Mouse (Mus musculus) ZHBTc4 (cell line): ENCODE results near the gene Tmem150c.
A peak's percentile ranks its signal among the peaks of the same experiment; 100 is the strongest.

Source experiments
- DNase-seq: peaks from one replicate; pipeline ENCODE4 v3.0.0-alpha.2; 2011; ENCODE audit warnings: low read depth, low spot score

Tmem150c gene

DNA sequence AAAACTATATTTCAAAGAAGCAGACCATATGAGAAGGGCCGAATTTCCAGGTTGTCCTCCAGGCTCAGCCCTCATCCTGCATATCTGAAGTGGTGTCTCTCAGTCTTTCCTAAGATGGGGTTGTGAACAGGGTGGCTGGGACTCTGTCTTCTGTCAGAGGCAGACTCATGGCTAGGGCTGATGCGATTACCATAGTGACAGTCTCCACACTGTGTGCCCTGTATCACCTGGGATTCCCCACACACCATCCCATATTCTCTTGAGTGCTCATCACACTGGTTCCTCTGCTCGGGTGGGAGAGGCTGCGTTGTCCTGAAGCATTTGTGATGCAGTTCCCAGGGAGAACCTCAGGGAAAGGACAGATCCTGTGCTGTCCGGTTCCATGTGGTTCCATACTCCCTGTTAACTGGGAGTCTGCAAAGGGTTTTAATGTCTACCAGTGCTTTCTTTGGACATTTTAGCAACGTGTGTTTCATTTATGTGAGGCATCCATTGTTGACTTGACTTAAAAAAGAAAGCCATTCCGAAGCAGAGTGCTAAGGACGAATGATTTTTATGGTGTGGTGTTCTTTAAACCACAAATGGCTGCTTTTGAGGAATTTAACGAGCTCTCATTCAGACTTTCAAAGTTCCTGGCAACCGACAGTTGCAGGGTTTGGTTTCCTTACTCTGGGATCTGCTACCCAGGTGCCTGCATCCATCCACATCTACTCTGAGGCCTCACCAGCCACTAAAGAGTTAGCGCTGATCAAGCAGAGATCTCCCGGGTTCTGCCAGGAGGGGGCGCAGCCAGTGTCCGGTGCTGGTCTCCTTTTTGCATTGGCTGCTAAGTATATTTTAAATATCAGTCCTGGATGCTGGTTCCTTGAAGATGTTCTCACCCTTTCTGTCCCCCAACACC lies 7.2 kb upstream of the Tmem150c start:
- DNase-seq: peak; percentile 64

DNA sequence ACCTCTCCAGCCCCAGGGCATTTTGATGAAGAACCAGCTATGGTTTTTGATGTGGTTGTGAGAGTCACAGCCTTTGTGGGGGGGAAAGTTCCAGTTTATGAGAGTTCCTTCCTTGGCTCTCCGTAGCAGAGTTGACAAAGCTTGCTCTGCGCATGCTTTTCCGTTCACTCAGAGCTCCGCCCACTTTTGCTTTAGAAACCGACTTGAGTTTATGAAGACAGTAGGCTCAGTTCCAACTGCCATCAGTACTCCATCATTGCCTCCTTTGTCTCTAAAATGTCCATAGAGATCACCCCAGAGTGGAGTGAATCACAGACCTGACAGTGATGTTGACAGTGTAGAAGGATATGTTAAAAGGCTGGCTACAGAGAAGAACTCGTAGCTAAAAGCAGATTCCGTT lies 3.8 kb upstream of the Tmem150c start:
- no peak for DNase-seq

DNA sequence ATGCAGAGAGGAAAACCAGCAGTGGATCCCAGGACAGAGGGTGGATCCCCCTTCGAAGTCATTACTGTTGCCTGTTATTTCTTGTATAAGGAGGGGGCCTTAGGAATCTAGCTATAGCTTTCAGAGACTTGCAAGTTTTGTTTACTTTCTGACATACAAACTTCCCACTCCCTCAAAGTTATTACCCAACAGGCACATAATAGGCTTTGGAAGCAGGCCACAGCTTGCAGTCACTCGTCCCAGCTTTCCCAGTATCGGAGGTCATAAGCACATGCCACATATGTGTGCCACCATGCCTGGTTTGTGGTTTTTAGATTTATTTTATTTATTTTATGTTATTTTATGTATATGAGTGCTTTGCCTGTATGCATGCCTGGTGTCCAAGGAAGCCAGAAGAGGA lies 3.2 kb upstream of the Tmem150c start:
- DNase-seq: no peak

DNA sequence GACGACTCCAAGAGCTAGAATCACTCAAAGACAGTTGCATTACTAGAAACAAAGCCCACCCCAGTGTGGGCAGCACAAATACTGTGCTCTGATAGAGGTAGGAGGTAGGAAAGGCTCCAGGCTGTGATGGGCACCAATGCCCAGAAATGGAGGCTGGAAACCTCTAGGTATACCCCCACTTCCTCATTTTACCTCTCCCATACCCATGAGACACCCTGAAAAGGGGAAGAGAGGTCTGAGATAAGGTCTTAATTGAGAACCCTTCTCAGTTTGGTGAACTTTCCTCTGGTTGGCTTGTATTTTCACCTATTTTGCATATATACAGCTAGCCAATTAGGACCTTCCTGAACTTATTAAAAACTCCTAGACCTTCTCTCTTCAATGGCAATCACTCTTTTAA lies 2.4 kb upstream of the Tmem150c start:
- no peak for DNase-seq

DNA sequence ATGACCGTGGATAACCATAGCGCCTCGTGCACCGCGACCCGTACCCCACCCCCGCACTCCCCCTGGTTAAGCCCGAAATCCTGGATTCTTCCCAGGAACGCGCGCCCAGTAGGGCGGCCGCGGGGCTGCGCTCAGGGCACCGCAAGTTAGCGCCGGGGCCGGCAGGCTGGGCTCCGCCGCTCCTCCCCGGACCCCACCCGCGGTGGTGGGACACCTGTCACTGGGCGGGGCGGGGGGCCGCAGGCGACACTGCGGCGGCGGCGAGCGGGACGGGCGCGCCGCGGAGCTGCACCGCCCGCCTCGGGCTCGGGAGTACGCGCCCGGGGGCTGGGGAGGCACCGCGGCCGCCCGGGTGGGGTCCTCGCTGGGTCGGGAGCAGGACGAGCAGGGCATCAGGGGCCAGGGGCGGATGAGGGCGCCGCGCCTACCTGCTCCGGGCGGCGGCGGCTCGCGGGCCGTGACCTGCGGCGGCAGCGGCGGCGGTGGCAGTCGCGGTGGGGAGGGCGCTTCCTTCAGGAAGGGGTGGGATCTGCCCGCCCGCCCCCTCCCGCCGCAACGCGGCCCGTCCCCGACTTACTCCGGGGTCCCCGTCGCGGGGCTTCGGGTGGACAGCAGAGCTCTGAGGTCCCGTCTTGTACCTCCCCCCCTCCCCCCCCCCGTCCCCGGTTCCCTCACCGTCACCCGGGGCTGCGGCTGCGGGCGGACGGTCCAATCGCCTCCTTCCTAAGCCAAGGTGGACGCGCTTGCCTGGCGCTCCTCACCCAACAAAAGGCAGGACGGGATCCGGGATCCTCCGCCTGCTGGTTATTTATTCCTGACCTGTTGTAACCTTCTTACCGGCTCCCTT lies 594 bp downstream of the Tmem150c start:
- peak; percentile 47 for DNase-seq

DNA sequence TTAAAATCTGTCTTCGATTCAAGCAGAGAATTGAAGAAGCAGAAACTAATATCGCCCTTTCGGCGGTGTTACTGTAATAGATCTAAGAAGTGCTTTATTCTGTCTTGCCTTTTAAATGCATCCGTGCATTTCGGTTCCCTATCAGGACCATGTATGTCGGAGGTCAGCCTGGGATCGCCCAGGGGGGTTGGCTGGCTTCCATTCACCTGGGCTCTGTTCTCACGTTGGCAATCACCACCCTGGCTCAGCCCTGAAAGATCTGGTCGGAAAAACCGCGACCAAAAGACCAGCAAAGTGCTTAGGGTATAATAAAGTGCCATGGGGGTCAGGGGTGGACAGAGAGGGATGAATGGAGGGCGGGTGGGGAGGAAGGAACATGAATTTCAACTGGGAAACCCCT lies 1.3 kb downstream of the Tmem150c start:
- DNase-seq: peak; percentile 10

DNA sequence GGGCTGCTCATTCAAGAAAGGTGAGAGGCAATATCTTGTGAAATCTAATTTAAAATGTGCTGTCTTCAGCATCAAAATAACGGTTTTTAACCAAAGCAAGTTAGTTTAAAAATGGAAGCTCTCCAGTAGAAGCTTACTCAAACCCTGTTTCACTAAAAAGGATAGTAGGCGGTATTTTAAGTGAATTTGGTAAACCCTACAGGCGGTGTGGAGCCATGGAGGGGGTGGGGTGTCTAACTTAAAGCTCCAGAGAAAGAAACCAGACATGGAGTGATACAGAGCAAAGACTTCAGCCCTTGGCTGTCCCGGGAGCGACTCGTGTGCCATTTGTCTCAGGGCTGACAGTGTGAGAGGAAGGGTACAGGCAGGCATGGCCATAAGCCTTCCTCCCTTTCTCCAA lies 4.0 kb downstream of the Tmem150c start:
- no peak for DNase-seq

DNA sequence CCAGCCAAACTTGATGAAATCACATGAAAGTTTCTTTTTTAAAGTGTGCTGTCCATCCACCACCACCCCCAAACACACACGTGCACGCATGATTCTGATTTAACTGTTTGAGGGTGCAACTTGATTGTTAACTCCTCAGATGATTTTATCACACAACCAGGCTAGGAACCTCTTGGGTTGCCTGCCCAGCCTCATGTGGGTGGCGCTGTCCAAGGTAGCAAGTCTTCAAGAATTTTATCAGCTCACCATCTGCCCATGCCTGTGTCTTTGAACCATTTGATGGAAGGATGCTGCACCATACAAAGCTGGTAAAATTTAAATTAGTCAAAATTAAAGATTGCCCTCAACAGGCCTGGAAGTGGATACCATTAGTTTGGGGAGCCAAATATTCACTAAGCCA lies 9.6 kb downstream of the Tmem150c start:
- peak; percentile 60 for DNase-seq

DNA sequence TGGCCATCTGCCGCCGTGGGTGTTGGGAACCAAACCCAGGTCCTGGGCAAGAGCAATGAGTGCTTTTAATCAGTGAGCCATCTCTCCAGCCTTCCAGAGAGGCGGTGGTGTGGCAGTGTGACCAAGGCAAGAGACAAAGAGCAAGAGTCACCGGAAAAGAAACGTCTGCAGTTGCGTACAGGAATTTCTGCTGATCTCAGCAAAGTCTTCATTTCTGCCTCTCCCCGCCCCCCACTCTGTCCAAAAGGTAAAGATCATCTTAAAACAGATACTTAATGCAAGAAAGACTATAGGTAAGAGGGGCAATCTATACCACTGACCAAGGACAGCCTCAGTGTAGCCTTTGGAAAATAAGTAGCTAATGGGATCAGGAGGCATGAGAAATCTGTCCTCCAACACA lies 14.8 kb downstream of the Tmem150c start:
- DNase-seq: no peak

DNA sequence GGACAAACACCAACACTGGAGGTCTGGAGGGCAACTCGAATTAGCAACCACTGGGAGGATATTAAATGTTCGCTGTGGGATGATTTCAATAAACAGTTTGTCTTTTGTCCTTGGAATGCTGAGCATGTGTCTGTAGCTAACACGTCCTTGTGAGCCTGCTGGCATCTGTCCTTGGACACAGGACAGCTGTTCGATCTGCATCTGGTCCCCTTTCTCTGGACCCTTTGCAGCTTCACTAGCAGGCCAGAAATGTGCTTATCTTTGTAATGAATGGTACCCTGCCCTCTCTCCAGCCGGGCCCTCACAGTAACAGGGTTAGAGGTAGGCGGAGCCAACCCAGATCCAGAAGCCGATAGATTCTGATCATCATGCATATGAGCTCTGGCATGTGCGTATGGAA lies 32.3 kb downstream of the Tmem150c start:
- no peak for DNase-seq

DNA sequence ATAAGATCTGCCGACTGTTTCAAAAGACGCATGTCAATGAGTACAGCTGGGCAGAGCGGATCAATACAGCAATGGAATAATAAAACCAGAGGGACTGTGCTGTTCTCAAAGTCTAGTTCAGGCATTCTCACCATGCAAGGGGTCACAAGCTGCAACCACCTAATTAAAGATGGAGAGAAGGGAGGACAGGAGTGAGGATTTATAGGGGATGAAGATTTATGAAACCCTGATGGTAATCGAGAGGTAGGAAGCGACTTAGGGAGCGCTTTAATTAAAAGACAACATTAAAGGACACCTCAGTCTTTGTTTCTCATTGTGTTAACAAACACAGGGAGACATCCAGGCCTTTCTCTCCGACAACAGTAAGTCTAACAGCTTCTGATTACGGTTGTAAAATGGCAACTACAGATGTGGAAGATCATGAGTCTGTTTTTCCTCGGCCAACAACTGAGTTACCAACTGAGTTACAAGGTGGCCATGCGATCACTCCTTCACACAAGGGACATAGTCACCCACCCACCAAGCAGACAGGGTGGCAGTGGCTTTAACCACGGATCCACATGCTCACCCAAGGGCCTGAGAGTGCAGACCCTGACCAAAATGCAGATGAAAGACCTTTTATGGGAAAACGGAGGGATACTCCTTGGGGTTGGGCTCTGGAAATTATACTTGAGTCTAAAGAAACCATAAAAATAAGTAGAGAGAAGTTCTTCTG lies 34.0 kb downstream of the Tmem150c start:
- DNase-seq: no peak

DNA sequence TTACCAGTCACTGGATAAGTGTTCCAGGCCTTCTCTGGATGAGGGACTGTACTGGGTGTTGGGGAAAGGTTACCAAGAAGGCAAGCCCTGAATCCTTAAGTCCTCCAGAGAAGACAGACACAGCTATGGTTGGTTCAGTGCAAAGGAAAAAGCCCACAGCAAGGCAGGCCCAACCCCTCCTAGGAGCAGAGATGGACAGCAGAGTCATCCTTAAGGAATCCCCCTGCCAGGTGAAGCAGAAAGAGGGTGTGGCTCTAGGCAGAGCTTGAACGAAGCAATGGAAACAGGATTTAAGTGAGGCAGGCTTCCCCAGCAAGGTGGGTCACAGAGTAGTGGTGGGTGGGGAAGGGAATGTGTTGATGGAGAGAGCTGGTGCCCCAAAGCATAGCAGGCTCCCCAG lies 35.1 kb downstream of the Tmem150c start:
- DNase-seq: no peak

DNA sequence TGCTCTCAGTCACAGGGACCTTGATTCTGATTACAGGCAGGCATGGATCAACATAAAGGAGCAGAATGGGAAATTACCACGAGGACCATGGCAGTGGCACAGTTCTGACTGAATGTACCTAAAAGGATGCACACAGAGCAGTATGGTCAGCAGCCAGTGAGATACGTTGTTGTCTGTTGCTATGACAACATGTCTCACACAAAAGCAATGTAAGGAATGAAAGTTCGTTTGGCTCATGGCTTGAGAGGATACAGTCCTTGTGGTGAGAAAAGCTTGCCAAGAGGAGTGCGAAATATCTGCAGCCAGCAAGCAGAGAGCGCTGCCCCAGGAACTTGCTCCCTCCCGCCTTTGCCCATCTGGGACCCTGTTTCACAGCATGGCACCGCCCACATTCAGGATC lies 36.3 kb downstream of the Tmem150c start:
- peak; percentile 14 for DNase-seq

DNA sequence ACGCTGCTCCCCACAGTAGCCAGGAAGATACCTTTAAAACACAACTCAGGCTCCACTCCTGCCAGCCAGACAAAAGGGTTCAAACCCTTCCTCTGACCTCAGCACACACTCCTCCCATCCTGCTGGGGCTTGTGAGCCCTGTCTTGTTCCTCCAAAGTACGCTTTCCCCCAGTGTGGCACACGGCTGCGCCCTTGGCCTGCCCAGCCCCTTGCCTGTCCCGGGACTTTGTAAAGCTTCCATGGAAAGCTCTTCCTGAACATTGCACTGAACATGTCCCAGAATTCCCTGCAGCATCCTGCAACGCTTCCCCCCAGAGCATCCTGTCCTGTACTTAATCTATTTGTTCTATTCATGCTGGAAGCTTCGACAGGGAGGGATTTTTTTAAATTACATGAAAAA lies 38.4 kb downstream of the Tmem150c start:
- no peak for DNase-seq

DNA sequence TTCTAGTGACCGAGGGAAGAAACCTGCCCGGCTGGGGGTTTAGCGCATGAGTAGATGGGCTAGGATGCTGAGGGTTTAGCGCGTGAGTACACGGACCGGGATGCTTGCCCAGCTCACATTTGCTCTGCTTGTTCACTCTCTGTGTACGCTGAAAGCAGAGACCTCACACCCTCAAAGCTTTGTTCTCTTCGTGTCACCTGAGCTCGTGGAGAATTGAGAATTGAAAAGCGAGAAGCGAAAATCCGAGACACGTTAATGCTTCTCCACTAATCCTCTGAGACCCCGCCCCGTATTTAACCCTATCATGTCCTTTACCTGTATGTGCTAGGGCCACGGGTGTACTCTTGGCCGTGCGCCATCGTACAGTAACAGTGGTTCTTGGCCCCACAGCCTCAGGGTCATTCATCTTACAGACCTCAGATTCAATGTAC lies 38.9 kb downstream of the Tmem150c start:
- peak; percentile 22 for DNase-seq

DNA sequence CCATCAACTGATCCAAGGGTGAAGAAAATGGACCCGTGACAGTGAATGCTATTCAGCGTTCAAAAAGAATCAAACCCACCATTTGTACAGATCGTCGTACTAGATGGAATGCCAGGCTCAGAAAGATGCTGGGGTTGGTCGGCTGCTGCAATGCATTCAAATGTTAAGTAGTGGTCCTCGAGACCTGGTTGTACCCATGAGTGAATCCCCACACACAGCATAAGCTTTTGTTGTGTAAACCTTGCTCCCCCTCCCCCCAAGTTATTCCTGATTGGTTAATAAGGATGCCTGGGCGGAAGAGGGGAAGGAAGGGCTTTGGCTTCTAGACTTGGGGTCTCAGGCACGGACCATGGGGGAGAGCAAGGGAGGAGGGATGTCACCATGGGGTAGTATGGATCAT lies 40.3 kb downstream of the Tmem150c start:
- DNase-seq: peak; percentile 34

DNA sequence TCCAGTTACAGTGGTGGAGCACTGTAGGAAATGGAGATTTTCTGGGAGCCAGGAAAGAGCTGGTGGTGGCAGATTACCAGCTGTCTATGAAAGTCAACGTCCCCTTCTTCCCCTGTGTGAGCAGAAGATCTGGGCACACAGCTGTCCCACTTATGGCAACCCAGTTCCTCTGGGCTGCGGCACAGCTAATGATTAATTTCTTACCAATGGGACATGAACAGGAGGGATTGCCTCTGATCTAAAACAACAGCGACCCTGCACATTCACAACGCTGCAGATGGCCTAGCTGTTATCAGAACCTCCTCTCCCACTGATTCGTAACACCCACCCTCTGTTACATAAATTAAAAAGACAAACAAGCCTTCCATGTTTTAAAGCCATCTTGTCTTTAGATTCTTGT lies 46.2 kb downstream of the Tmem150c start:
- DNase-seq: no peak

DNA sequence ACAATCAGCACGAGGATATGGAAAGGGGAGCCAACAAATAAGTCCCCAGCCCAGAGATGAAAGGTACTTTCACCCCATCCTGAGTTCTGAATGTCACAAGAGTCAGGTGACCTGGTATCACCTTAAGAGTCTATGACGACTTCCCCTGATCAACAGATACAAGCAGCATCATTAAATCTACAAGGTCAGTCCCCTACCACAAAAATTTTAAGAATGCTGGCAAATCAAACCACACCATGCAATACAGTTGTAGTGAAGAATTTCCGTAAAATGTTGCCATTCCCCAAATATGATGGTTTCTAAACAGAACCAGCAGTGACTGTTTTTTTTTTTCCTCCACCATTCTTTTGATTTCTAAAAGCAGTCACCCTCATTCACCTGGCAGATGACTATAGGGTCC lies 49.0 kb downstream of the Tmem150c start:
- no peak for DNase-seq

DNA sequence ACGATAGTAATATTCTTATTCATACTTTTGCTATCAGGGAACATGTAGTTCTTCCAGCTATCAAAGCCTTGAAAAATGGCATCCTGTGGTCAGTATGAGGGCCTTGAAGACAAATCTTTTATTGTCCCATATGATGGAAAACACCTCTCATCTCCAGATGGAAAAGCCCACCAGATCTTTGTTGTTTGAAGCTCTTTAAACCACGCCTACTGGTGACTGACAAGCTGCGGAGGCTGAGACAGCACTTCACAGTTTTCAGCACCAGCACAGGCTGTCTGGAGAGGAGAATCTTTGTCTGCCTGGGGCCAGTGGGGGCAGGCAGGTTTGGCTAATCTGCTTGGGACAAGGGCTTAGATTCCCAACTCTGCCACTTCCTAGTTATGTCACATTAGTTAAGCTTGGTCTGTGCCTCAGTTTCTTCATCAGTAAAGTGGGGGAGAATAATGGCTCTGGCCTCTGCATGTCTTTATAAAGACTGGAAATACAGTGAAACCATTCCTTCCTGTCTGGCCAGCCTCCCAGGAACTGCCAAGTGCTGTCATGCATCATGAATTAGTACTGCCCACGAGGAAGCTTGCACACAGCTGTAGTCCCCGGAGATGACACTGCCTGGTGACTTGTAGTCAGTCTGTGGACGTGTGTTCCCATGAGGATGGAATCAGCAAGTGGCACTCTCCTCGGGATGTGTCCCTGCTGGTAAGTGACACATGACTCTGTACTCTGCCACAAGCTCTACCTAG lies 49.9 kb downstream of the Tmem150c start:
- DNase-seq: no peak

DNA sequence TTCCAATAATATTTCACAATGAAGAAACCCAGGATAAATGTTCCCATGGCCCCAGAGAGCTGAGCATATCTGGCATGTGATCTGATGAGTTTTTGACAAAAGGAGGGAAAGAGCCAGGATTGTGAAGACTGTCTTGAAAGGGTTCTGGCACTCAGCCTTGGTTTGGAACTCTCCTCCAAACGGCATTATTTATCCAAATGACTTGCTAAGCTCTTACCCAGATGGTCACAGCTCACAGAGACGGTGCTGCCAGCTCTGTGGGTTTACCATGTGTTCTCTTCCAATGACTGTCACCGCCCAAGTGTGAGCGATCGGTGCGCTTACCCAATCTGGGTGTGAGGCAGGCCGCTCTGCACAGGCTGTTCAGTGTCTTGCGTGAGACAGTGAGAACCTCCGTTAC lies 50.7 kb downstream of the Tmem150c start:
- DNase-seq: no peak

DNA sequence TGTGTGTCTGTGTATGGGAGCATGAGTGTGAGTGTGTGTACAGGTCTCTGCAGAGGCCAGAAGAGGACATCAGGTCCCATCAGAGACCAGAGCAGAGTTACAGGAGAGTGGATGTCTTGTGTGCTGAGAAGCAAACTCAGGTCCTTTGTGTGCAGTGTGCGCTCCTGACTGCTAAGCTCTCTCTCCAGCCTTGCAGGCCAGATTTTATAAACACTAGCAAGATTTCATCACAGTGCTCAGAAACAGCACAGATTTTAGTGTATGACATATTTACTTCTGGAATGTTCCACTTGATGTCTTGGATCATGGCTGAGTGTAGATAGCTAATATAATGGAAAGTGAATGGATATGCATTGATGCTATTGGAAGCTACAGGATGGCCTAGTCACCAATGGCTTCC lies 57.2 kb downstream of the Tmem150c start:
- no peak for DNase-seq
